Mouse (Mus musculus) mouse embryonic stem cell (cell line): Measurements from ENCODE around the gene 7530416G11Rik.

Experiments used
- in situ Hi-C, 2 experiments: fragments of 300-500 bp; cut with MboI; formaldehyde crosslinking; loops; 1 replicate in 1 of 2; 3 replicates in 1 of 2; pipeline ENCODE4 v1.14.3; 2019 to 2020; ENCODE audit warnings: low sequenced_read_pairs in 2 of 2, low pct_unique_long_range_greater_than_20kb in 1 of 2, mixed read lengths in 1 of 2; ENCODE audit not compliant: unreplicated experiment in 1 of 2

Gene 7530416G11Rik

GRCm38 (mm10) chr15:85494163-85494621, 8.8 kb downstream of the 7530416G11Rik start:
- in situ Hi-C loops = loop anchor here in 1 of 2 experiments (5.0 kb wide), 1 partner anchor 88 kb away; the partner anchor contains the start of gene Wnt7b

DNA sequence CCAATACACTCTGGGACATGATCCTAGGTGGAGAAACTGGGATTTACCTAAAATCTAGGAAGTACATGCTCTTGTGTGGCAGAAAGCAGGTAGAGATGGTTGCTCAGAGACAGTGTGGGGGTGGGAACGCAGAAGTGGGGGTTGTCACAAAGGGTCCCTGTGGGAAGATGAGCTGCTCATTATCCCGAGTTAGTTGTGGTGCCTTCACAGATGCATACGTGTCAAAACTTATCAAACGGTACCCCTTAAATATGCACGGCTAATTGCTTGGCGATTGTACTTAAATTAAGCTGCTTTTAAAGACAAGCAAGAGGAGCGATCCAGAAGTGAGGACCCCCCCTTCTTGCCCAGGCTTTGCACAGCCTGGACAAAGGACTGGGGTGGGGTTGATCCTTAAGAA, 13.3 kb downstream of the 7530416G11Rik start:
- in situ Hi-C loops = loop anchor here in 1 of 2 experiments (5.0 kb wide), 1 partner anchor 93 kb away; the partner anchor contains the start of gene Wnt7b

DNA sequence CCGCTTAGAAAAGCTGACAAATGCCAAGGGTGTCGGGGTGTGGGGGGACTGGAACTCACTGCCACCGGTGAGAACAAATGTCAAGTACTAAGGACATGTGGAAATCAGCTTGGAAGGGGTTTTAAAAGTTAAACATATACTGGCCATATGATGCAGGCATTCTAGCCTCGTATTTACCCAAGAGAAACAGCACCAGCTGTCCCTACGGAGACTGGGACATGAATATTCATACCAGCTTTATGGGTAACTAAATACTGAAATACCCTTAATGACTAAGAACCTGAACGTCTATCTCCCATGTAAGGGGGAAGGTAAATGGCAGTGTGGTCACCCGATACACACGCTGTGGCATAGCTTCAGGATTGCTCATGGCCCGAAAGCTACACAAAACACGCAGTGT, 14.1 kb downstream of the 7530416G11Rik start:
- in situ Hi-C loops = no loop called here

- in situ Hi-C loops = no loop called here
Observed at GRCm38 (mm10) chr15:85480630-85481029, 22.4 kb downstream of the 7530416G11Rik start.

- in situ Hi-C loops = no loop called here
Observed at GRCm38 (mm10) chr15:85479919-85480318, 23.1 kb downstream of the 7530416G11Rik start.

- in situ Hi-C loops = no loop called here
Observed at GRCm38 (mm10) chr15:85479365-85479764, 23.7 kb downstream of the 7530416G11Rik start.

DNA sequence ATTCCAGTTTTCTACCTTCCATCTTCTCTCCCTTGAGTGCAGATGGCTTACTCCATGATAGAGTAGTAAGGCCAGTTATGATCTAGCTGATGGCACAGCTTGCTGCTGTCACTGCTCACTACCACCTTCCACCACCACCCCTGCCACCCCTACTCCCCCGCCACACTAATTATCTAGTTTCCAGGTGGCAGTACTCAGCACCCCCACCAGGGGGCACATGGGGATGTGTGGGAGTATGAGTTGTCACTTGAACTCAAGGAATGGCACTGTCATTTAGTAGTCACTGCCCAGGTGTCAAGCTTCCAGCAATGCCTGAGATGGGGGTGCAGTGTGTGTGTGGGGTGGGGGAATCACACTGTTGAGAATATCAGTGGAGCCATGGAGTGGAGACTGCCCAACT, 25.4 kb downstream of the 7530416G11Rik start:
- in situ Hi-C loops = no loop called here

GRCm38 (mm10) chr15:85474697-85475096, 28.3 kb downstream of the 7530416G11Rik start:
- in situ Hi-C loops = no loop called here

GRCm38 (mm10) chr15:85469401-85469800, 33.6 kb downstream of the 7530416G11Rik start:
- in situ Hi-C loops = no loop called here

DNA sequence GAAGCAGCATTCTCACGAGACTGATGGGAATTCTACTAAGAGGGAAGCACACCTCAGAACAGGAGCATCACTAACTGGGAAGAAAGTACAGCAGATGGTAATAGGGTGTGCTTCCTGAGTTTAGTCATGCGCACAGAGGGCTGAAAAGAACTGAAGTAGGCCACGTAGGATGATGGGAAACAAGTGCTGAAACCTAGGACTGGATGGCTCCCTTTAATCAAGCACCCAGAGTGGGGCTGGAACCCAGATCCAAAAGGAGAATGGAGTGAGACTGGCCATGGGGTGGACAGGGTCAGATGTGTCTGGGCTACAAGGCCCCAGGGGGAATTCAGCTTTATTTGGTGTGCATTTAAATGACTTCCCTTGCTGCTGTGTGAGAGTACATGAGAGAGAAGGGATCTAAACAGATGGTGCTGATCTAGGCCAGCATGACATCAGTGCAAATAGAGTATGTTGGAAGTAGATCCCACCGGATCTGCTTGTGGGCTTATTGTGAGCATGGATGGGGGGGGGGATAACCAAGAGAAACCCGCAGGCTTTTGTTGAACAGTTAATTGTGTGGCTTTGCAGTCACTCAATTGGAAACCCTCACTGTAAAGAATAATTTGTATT, 36.5 kb downstream of the 7530416G11Rik start:
- in situ Hi-C loops = no loop called here

- in situ Hi-C loops = no loop called here
Observed at GRCm38 (mm10) chr15:85464823-85465565, 38.0 kb downstream of the 7530416G11Rik start.

DNA sequence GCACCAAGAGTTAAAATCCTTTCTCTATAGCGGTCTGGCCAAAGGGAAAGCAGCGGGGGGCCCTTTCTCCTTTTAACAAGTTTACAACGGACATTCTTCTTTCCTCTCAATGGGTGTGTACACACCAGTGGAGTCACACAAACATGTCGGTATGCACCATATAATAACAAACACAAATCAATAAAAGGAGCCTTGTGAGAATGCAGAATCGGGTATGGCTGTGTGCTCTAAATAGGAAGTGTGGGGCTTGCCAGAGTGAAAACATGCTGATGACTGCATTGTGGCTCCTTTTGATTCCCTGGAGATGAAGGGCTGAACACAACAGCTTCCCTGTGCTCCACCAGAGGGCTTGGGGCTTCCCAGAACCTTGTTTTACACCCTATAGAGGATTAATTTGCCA, 38.8 kb downstream of the 7530416G11Rik start:
- in situ Hi-C loops = no loop called here

- in situ Hi-C loops = no loop called here
Observed at GRCm38 (mm10) chr15:85463027-85463790, 39.8 kb downstream of the 7530416G11Rik start.

DNA sequence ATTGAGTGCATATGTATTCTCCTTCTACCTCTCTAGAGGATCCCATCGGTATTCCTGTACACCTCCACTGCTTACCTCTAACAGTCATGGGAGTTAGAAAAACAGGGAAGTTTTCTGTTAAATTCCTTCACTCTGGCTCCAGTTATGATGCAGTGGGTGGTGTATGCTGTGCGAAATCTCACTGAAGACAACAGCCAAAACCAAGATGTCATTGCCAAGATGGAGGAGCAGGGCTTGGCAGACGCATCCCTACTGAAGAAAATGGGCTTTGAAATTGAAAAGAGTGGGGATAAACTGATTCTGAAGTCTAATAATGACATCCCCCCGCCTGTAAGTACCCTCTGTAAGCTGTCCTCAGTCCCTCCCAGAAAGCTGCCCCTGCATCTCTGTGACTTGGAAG, 40.9 kb downstream of the 7530416G11Rik start:
- in situ Hi-C loops = no loop called here

DNA sequence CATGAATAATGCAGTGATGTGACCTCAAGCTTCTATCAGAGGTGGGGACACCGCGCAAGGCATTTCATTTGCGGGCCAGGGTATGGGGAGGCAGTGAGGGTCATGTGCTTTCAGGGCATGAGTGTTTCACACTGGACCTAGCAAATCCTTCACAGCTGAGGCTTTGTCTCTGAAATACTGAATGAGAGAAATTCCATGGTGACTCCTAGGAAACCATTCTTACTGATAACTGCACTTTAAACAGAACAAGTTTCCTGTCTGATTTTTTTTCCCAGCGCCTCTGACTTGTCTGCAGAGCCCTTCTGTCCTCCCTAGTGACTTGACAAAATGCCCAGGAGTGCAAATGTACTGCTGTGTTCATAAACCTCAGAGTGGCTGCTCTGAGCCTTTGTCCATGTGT, 41.5 kb downstream of the 7530416G11Rik start:
- in situ Hi-C loops = no loop called here

GRCm38 (mm10) chr15:85458631-85459082, 44.4 kb downstream of the 7530416G11Rik start:
- in situ Hi-C loops = no loop called here

DNA sequence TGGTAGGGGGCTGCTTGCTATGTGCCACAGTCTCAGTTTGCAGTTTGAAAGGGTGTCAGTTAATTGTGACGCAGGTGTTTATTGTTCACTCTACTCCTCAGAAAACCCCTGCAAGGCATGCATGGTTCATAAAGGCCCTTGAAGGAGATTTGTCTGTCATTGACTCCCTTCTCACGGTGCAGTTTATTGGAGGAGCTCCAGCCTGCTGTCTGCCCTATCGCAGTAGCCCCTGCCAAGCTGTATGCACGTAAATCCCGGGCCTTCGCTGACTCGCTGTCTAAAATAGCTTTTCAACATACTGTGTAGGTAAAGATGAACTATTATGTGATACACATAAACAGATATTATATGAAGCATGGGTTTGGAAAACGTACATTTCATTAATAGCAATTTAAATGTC, 45.2 kb downstream of the 7530416G11Rik start:
- in situ Hi-C loops = no loop called here

- in situ Hi-C loops = no loop called here
Observed at GRCm38 (mm10) chr15:85456891-85457290, 46.1 kb downstream of the 7530416G11Rik start.

GRCm38 (mm10) chr15:85446652-85447051, 56.4 kb downstream of the 7530416G11Rik start:
- in situ Hi-C loops = no loop called here
